Mouse (Mus musculus): ENCODE data around the gene Espnl. TPM values are rescaled to one million over a fixed set of nuclear protein-coding genes. Genes with fewer than 3 reads are reported as not detected.
A peak's percentile ranks its signal among the peaks of the same experiment; 100 is the strongest.

Espnl gene
- polyA plus RNA-seq, 1 experiment from 2014 or later = 0.04 TPM

DNA sequence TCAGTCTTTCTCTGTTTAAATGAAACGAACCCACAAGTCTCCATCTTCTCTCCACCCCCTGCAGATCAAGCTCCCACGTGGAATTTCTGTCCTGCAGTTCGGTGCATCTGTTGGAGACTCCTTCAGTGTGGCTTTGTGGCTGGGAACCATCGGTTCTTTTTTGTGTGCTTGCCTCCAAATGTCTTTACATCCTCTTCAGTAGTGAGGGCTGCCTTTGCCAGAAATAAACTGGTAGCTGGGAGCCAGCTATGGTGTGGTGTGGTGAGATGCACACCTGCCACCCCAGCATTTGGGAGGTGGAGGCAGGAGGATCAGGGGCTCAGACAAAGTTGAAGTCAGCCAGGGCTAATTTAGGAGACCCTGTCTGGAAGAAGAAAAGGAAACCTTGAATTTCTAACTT, 10.2 kb downstream of the Espnl start:
- WGBS = 57% methylated on average over 4 of the region's 4 CpGs

DNA sequence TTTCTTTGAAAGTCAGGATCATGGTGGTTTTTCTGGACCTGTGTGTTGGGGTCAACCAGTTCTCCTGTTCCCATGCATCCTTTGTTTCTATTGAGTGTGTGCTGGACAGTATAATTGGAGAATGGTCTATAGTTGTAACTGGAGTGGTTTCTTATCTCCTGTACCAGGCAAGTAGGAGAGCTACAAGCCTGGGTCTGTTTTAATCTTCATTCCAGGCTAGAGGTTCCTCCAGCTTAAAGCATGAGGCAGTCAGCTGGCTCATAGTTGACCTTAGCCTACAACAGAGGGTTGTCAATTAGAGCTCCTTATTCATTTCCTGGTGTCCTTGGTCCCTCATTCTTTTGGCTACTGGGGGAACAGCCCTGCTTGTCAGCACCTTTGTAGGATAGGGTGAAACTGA, 11.7 kb downstream of the Espnl start:
- Histone ChIP-seq H3K27me3 (no peaks in the 10 kb centered on the region), H3K27ac (no peak overlapping the region), H3K9ac (no peak overlapping the region), H3K36me3 (no peaks in the 10 kb centered on the region), H3K4me1 (no peaks in the 10 kb centered on the region), H3K4me2 (no peak overlapping the region), H3K4me3 (no peak overlapping the region), H3K9me3 (no peaks in the 10 kb centered on the region)
- ATAC-seq (ENCODE audit: insufficient number of reproducible peaks, low FRiP score, low TSS enrichment, low read depth) = no peak

More for the DNA sequence above, 10.2 kb downstream of the Espnl start:
- no peak overlapping the region for H3K9ac ChIP-seq
- H3K9me3 ChIP-seq = no peaks in the 10 kb centered on the region
- ATAC-seq (ENCODE audit: insufficient number of reproducible peaks, low FRiP score, low TSS enrichment, low read depth) = no peak
- H3K36me3 ChIP-seq = no peaks in the 10 kb centered on the region
- no peak overlapping the region for H3K4me2 ChIP-seq
- no peak overlapping the region for H3K27ac ChIP-seq
- H3K4me3 ChIP-seq = no peak overlapping the region
- H3K27me3 ChIP-seq = no peaks in the 10 kb centered on the region
- H3K4me1 ChIP-seq = no peaks in the 10 kb centered on the region

DNA sequence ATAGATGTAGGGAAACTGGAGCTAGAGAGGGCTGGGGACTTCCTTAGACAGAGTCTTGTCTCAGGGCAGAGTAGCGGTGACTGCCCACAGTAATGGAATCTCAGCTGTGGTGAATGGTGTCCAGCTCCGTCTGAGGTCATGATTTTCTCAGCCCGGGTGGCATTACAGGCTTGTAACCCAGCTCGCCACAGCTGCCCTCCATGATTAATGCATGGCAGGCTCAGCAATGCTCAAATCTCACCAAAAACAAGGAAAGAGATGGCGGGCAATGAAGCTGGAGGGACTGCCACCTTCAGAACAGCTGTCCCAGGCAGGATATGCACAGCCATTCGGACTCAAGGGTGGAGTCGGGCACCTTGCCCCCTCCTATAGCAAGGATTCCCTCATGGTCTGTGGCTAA, 15.5 kb downstream of the Espnl start:
- no peak overlapping the region for H3K9ac ChIP-seq
- H3K36me3 ChIP-seq = no peaks in the 10 kb centered on the region
- H3K27me3 ChIP-seq = peaks cover 7% of the 10 kb centered on the region; the same call in 1 of the 2 replicates
- H3K4me3 ChIP-seq = no peak overlapping the region
- H3K4me1 ChIP-seq = no peaks in the 10 kb centered on the region
- H3K9me3 ChIP-seq = no peaks in the 10 kb centered on the region
- no peak overlapping the region for H3K4me2 ChIP-seq
- WGBS = 83% methylated on average over 7 of the region's 7 CpGs
- ATAC-seq (ENCODE audit: insufficient number of reproducible peaks, low FRiP score, low TSS enrichment, low read depth) = no peak
- no peak overlapping the region for H3K27ac ChIP-seq

DNA sequence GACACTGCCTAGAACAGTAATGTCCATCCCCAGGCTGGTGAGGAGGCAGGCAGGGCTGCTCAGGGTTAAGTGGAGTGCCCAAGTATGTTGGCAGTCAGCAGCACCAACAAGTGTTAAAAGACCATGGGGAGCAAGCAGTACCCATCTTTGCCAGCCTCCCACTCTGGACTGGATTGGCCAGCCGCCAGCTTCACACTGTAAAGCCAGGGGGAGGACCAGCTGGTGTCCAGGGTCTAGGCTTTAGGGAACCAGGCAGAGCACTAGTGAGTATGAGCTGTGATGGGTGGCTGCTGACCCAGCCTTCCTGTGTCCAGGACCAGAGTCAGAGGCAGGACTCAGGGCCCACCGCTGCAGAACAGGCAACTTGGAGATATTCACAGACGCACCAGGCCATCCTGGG, 22.1 kb downstream of the Espnl start:
- Histone ChIP-seq H3K9me3 (no peaks in the 10 kb centered on the region), H3K4me3 (no peak overlapping the region), H3K4me1 (peaks cover 16% of the 10 kb centered on the region), H3K36me3 (no peaks in the 10 kb centered on the region), H3K9ac (no peak overlapping the region), H3K27me3 (peaks cover 52% of the 10 kb centered on the region), H3K27ac (no peak overlapping the region), H3K4me2 (no peak overlapping the region)
- no peak for ATAC-seq (ENCODE audit: insufficient number of reproducible peaks, low FRiP score, low TSS enrichment, low read depth)
- WGBS = 71% methylated on average over 3 of the region's 3 CpGs

DNA sequence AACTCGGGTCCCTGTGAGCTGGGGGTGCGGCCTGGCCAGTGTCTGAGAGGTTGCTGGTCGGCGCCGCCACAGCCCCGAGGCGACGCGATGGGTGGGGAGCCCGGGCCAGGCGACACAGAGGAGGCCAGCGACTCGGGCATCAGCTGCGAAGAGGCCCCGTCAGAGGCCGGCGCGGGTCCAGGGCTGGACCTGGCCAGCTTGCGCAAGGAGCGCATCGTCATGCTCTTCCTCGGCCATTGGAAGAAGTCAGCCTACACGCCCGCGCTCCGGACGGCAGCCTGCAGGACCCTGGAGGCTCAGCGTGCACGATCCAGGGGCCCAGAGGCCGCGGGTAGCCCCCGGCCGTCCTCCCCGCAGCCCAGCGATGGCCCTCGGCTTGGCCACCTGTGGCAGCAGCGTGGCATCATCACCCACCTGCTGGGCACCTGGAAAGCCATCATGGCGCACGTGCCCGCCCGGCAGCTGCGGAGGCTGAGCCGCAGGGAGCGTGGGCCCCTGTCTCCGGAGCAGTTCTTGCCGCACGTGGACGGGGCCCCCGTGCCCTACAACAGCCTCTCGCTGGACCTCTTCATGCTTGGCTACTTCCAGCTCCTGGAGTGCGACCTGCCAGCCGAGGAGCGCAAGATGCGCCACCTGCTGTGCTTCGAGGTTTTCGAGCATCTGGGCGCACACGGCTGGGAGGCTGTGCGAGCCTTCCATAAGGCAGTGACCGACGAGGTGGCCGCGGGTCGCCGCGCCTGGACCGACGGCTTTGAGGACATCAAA, 23.2 kb downstream of the Espnl start:
- Histone ChIP-seq H3K36me3 (no peaks in the 10 kb centered on the region), H3K4me1 (peaks cover 16% of the 10 kb centered on the region), H3K4me3 (peak overlapping the region; percentile 21), H3K9me3 (no peaks in the 10 kb centered on the region), H3K4me2 (peak overlapping the region; percentile 38), H3K27me3 (peaks cover 52% of the 10 kb centered on the region), H3K27ac (no peak overlapping the region), H3K9ac (no peak overlapping the region)
- 4% methylated on average over 61 of the region's 68 CpGs for WGBS
- ATAC-seq (ENCODE audit: insufficient number of reproducible peaks, low FRiP score, low TSS enrichment, low read depth) = no peak

DNA sequence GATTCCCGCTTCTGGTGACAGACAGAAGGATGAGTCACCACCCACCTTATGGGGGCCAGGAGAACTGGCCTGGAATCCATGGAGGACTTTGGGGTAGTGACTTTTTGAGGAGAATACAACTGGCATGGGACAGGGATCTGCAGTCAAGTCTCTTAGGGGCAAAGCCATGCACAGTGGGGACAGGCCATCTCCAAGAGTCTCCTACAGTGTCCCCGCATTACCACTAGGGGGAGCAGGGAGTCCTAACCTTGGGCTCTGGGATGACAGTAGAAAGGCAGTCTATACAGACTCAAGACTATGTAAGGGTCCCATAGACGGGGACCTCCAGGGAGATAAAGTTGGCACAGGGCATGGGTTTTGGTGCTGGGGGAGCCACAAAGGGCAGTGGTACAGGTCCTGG, 25.0 kb downstream of the Espnl start:
- H3K27ac ChIP-seq = no peak overlapping the region
- peaks cover 46% of the 10 kb centered on the region for H3K27me3 ChIP-seq
- no peak overlapping the region for H3K9ac ChIP-seq
- peaks cover 19% of the 10 kb centered on the region for H3K4me1 ChIP-seq
- no peak overlapping the region for H3K4me3 ChIP-seq
- H3K4me2 ChIP-seq = no peak overlapping the region
- no peak for ATAC-seq (ENCODE audit: insufficient number of reproducible peaks, low FRiP score, low TSS enrichment, low read depth)
- H3K36me3 ChIP-seq = no peaks in the 10 kb centered on the region
- no peaks in the 10 kb centered on the region for H3K9me3 ChIP-seq
- WGBS = 33% methylated on average over 3 of the region's 3 CpGs

DNA sequence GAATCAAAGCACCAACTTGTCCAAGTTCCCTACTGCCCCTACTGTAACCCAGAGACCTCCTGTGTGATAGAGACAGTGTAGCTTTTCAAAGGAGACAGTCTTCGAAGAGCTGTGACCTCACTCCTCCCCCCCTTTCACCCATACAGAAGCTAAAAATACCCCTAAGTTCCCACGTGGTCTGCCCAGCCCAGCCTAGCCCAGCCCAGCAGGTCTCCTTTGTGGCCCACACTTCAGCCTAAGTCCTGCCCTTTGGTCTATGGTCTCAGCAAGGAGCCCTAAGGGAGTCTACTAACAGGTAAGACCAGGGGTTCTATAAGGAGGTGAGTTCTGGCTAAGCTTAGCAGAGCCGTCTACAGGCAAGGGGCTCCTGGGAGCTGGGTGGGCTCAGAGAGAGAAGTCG, 29.0 kb downstream of the Espnl start, which contains the start of gene Klhl30:
Gene Klhl30, plus strand, starts transcription at position 176 of the 400 bp plus-strand sequence.
- ATAC-seq (ENCODE audit: insufficient number of reproducible peaks, low FRiP score, low TSS enrichment, low read depth) = no peak
- Histone ChIP-seq H3K36me3 (no peaks in the 10 kb centered on the region), H3K9ac (no peak within 1 kb of the TSS), H3K27me3 (peaks cover 11% of the 10 kb centered on the region), H3K27ac (no peak within 1 kb of the TSS), H3K4me1 (0 out of 2 replicates have a peak, but pooled peaks cover 2% of the 10 kb centered on the region), H3K4me3 (no peak within 1 kb of the TSS), H3K9me3 (no peaks in the 10 kb centered on the region), H3K4me2 (no peak within 1 kb of the TSS)
- 60% methylated on average over 4 of the region's 4 CpGs for WGBS

DNA sequence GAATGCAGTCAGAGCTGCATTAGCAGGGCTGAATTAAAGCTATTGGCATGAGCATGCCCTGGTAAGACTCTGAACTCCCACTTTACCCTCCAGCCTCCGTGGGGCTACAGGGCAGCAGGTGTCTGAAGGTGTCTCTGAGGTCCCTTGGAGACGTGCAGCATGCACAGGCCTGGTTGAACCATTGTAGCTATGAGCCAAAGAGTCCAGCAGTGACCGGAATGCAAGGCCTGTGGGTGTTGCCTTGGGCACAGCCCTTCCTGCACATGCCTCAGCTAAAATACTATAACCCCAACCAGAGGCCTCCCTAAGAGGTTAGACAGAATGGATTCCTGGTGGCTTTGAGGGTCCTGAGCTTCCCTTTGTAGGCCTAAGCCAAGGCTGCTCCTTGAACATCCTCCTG, 29.4 kb downstream of the Espnl start:
- no peak overlapping the region for H3K4me2 ChIP-seq
- H3K9ac ChIP-seq = no peak overlapping the region
- H3K27ac ChIP-seq = no peak overlapping the region
- H3K27me3 ChIP-seq = peaks cover 7% of the 10 kb centered on the region
- no peaks in the 10 kb centered on the region for H3K9me3 ChIP-seq
- no peak overlapping the region for H3K4me3 ChIP-seq
- 0 out of 2 replicates have a peak, but pooled peaks cover 2% of the 10 kb centered on the region for H3K4me1 ChIP-seq
- ATAC-seq (ENCODE audit: insufficient number of reproducible peaks, low FRiP score, low TSS enrichment, low read depth) = no peak
- no peaks in the 10 kb centered on the region for H3K36me3 ChIP-seq
- WGBS = 78% methylated on average over 3 of the region's 3 CpGs

DNA sequence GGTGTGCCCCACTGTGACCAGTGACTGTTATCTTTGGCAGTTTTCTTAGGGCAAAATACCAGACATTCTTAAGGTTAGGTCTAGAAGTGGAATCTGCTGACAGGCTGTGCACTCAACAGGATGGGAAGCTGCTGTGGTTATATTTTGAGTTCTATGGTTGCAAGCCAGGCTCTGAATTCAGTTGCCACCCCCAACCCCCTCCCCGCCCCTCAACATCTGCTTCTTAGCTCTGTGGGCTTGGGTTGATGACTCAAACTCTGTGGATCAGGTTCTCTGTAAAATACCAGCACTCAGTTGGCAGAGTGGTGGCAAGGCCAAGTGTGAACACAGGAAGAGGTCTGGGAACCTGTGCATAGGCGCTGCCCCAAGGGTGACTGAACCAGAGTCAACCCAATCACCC, 30.4 kb downstream of the Espnl start:
- WGBS = 80% methylated on average over 2 of the region's 2 CpGs
- Histone ChIP-seq H3K4me1 (0 out of 2 replicates have a peak, but pooled peaks cover 2% of the 10 kb centered on the region), H3K4me2 (no peak overlapping the region), H3K9me3 (no peaks in the 10 kb centered on the region), H3K27me3 (no peaks in the 10 kb centered on the region), H3K4me3 (no peak overlapping the region), H3K9ac (no peak overlapping the region), H3K27ac (no peak overlapping the region), H3K36me3 (no peaks in the 10 kb centered on the region)
- ATAC-seq (ENCODE audit: insufficient number of reproducible peaks, low FRiP score, low TSS enrichment, low read depth) = no peak

DNA sequence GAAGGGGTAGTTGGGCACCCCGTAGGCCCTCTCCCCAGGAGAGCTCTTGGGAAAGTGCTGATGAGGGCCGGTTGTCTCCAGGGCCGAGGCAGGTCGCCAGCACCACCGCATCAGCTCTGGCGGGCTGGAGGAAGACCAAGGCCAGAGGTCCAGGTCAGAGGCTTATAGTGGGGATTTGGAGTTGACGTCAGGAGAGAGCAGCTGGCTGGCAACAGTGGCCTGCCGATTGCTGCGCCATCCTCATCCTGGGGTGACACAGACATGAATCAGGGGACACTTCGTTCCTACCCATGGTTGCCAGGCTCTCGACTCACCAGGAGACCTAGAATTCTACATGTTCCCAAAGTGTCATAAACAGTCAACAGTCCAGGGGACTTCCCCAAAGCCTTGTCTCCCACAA, 34.2 kb downstream of the Espnl start:
- 0 out of 2 replicates have a peak, but pooled peaks cover 2% of the 10 kb centered on the region for H3K4me1 ChIP-seq
- H3K36me3 ChIP-seq = no peaks in the 10 kb centered on the region
- no peak overlapping the region for H3K4me3 ChIP-seq
- no peak overlapping the region for H3K27ac ChIP-seq
- H3K9ac ChIP-seq = no peak overlapping the region
- H3K9me3 ChIP-seq = no peaks in the 10 kb centered on the region
- no peaks in the 10 kb centered on the region for H3K27me3 ChIP-seq
- no peak for ATAC-seq (ENCODE audit: insufficient number of reproducible peaks, low FRiP score, low TSS enrichment, low read depth)
- H3K4me2 ChIP-seq = no peak overlapping the region
- 84% methylated on average over 11 of the region's 11 CpGs for WGBS

DNA sequence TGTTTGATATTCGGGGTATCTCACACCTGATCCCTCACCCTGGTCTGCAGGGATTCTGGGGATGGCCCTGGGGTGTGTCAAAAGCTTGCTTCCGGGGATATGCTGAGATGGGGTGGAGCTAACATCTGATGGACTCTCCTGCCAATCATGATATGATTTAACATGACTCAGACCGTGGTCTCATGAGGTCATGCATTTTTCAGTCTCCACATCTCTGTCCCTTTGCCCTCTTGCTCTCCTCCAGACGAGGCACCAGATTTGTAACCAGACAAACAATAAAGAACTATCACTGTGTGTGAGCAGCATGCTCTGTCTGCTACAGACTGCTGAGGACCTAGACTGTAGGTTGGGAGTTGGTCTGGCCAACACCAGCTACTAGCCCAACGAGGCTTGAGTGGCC, 40.2 kb downstream of the Espnl start:
- Histone ChIP-seq H3K36me3 (no peaks in the 10 kb centered on the region), H3K4me2 (no peak overlapping the region), H3K9me3 (no peaks in the 10 kb centered on the region), H3K27me3 (0 out of 2 replicates have a peak, but pooled peaks cover 6% of the 10 kb centered on the region), H3K4me3 (no peak overlapping the region), H3K27ac (no peak overlapping the region), H3K4me1 (peaks cover 16% of the 10 kb centered on the region), H3K9ac (no peak overlapping the region)
- no peak for ATAC-seq (ENCODE audit: insufficient number of reproducible peaks, low FRiP score, low TSS enrichment, low read depth)
- 76% methylated on average over 5 of the region's 5 CpGs for WGBS

DNA sequence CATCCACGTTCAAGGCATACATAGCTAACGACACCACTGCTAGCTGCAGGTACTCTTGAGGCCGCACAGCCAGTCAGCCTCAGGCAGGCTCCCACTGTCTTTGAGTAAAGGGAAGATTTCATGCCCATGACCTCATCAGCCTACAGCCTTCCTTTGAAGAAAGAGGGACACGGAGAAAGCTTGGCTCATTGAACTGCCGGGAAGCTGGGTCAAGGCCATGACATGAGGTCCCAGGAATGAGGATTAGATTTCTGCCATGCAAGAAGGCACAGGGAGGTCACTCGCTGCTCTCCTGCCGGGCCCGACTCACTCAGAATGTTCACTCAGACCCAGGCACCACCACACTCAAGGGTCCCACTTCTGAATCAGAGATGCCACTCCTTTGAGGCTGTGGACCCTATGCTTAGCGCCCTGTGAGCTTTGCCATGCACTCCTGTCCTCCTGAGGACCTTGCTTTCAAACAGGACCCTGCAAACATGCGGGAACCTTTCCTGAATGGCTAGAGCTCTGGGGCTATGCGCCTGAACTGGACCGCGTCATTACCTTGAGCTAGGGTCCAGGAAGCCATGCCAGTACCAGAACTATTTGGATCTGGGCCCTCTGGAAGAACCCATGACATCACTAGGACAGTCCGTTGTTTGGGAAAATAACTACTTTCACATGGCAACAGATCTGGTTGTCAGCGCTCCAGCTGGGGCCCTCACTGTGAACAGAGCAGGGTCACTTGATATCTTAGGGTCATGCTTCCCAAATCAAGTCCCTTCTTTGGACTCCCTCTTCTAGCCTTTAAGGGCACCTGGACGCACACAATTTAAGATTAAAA, 43.2 kb downstream of the Espnl start:
- H3K36me3 ChIP-seq = peaks cover 2% of the 10 kb centered on the region
- no peak overlapping the region for H3K27ac ChIP-seq
- WGBS = 92% methylated on average over 16 of the region's 16 CpGs

More for the DNA sequence above, 43.2 kb downstream of the Espnl start:
- Histone ChIP-seq H3K4me1 (peaks cover 17% of the 10 kb centered on the region), H3K9ac (no peak overlapping the region), H3K4me3 (no peak overlapping the region), H3K9me3 (no peaks in the 10 kb centered on the region), H3K4me2 (no peak overlapping the region), H3K27me3 (0 out of 2 replicates have a peak, but pooled peaks cover 6% of the 10 kb centered on the region)
- no peak for ATAC-seq (ENCODE audit: insufficient number of reproducible peaks, low FRiP score, low TSS enrichment, low read depth)
